Mouse (Mus musculus): ENCODE measurements around the gene Swap70. TPM values are rescaled to one million over a fixed set of nuclear protein-coding genes. Genes with fewer than 3 reads are reported as not detected.
A peak's percentile ranks its signal among the peaks of the same experiment; 100 is the strongest.

The Swap70 gene
- total RNA-seq, 2 experiments from 2014 or later, result 5.5 to 8.0 TPM

- DNase-seq (ENCODE audit: low spot score), result no peak
Measured at GRCm38 (mm10) chr7:110237451-110237836, 15.9 kb downstream of the Swap70 start.

- DNase-seq (ENCODE audit: low spot score), result peak; percentile 15
Measured at GRCm38 (mm10) chr7:110237837-110238451, 16.4 kb downstream of the Swap70 start.

GRCm38 (mm10) chr7:110239590-110239989 lies 18.1 kb downstream of the Swap70 start:
- DNase-seq (ENCODE audit: low spot score), result no peak

GRCm38 (mm10) chr7:110241472-110242289 lies 20.2 kb downstream of the Swap70 start:
- DNase-seq (ENCODE audit: low spot score), result no peak

GRCm38 (mm10) chr7:110242290-110242581 lies 20.7 kb downstream of the Swap70 start:
- DNase-seq (ENCODE audit: low spot score), result no peak

- DNase-seq (ENCODE audit: low spot score), result peak; percentile 45
Measured at GRCm38 (mm10) chr7:110245128-110245527, 23.6 kb downstream of the Swap70 start.

GRCm38 (mm10) chr7:110246526-110246925 lies 25.0 kb downstream of the Swap70 start:
- peak; percentile 16 for DNase-seq (ENCODE audit: low spot score)

- DNase-seq (ENCODE audit: low spot score), result no peak
Measured at GRCm38 (mm10) chr7:110247801-110248200, 26.3 kb downstream of the Swap70 start.

GRCm38 (mm10) chr7:110248677-110249076 lies 27.2 kb downstream of the Swap70 start:
- no peak for DNase-seq (ENCODE audit: low spot score)

GRCm38 (mm10) chr7:110253861-110254260 lies 32.4 kb downstream of the Swap70 start:
- no peak for DNase-seq (ENCODE audit: low spot score)

GRCm38 (mm10) chr7:110254395-110254794 lies 32.9 kb downstream of the Swap70 start:
- DNase-seq (ENCODE audit: low spot score), result no peak

GRCm38 (mm10) chr7:110257059-110257458 lies 35.5 kb downstream of the Swap70 start:
- DNase-seq (ENCODE audit: low spot score), result no peak

- no peak for DNase-seq (ENCODE audit: low spot score)
Measured at GRCm38 (mm10) chr7:110258196-110258950, 36.9 kb downstream of the Swap70 start.

- DNase-seq (ENCODE audit: low spot score), result peak; percentile 29
Measured at GRCm38 (mm10) chr7:110259966-110260711, 38.6 kb downstream of the Swap70 start.

- no peak for DNase-seq (ENCODE audit: low spot score)
Measured at GRCm38 (mm10) chr7:110261807-110262206, 40.3 kb downstream of the Swap70 start.

GRCm38 (mm10) chr7:110262661-110263060 lies 41.1 kb downstream of the Swap70 start:
- DNase-seq (ENCODE audit: low spot score), result no peak

- DNase-seq (ENCODE audit: low spot score), result no peak
Measured at GRCm38 (mm10) chr7:110263474-110263873, 42.0 kb downstream of the Swap70 start.

GRCm38 (mm10) chr7:110265796-110266195 lies 44.3 kb downstream of the Swap70 start:
- DNase-seq (ENCODE audit: low spot score), result peak; percentile 89

- DNase-seq (ENCODE audit: low spot score), result no peak
Measured at GRCm38 (mm10) chr7:110267014-110267413, 45.5 kb downstream of the Swap70 start.

GRCm38 (mm10) chr7:110267994-110268393 lies 46.5 kb downstream of the Swap70 start:
- DNase-seq (ENCODE audit: low spot score), result no peak

- no peak for DNase-seq (ENCODE audit: low spot score)
Measured at GRCm38 (mm10) chr7:110268511-110268910, 47.0 kb downstream of the Swap70 start.

- DNase-seq (ENCODE audit: low spot score), result no peak
Measured at GRCm38 (mm10) chr7:110269777-110270176, 48.3 kb downstream of the Swap70 start.

Data from gastrocnemius, adult 18-20 months (tissue).